Mouse (Mus musculus): ENCODE results near the gene Kcnab1.

GRCm38 (mm10) chr3:65392421-65392817 is 283.2 kb downstream of the Kcnab1 start, which contains the start of gene Ssr3:
- no peak for TF ChIP-seq CTCF (IDR thresholded peaks at IDR 0.05; ENCODE audit: borderline replicate concordance, insufficient read depth, low read depth, low read length)
- peak; percentile 84; the same call in 1 of the 2 replicates for TF ChIP-seq POLR2A (IDR thresholded peaks at IDR 0.05; ENCODE audit: borderline replicate concordance, insufficient read depth, low read length)
